9 mouse cellular contexts compared by ENCODE assay signal in the genomic region with DNA sequence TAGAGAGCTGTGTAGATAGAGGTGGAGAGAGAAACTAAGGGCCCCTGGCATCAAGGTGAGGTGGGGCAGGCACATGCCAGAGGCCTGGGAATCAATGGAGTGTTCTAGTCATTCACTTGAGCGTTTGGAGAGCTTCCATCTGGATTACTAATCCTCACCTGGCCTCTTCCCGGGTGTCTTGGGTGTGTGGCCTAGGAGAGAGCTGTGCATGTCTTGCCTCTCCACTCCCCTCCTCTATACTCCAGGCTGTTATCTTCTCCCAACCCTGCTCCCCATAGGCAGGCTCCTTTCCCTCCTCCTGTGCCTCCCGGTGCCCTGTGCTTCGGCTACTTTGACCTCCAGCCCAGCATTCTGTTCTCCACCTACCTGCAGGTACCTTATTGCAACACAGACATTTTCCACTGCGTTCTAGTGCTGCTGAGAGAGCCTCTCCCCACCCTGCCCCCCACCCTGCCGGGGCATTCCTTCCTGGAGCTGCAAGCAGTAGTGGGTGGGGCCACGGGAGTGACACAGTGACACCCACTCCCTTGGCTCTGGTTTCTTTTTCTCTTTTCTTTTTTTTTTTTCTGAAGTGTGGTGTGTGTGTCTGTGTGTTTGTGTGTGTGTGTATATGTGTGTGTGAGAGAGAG. TPM values are rescaled to one million over a fixed set of nuclear protein-coding genes. Genes with fewer than 3 reads are reported as not detected.
DNase-seq lines count a peak whose midpoint lies in the region; ATAC-seq and TF ChIP-seq lines count a peak whose summit lies in the region.
"Had no signal": no experiment of that assay in that cellular context is flagged by ENCODE, and none has a peak within 500 bp of the region (broad histone marks: within the 10 kb centered on the region; RNA-seq: fewer than 3 reads in every experiment).

No protein-coding gene starts in this region.

- no peaks in the 10 kb centered on the region for H3K27me3 ChIP-seq in lung, embryonic 15.5 days
- H3K27me3 ChIP-seq in hindbrain, postnatal 0 days (ENCODE audit: insufficient read depth, low read length), result no peaks in the 10 kb centered on the region
- H3K27me3 ChIP-seq in hindbrain, embryonic 14.5 days (ENCODE audit: control insufficient read depth, insufficient read depth, low read length), result no peaks in the 10 kb centered on the region

- H3K4me2 ChIP-seq in lung, embryonic 15.5 days, result peak overlapping the region; percentile 2; the same call in 1 of the 2 replicates
- H3K4me2 ChIP-seq in hindbrain, postnatal 0 days (ENCODE audit: low read depth, low read length), result no peak overlapping the region
- H3K4me2 ChIP-seq in hindbrain, embryonic 14.5 days (replicated peaks), result no peak overlapping the region

- H3K9ac ChIP-seq in ES-E14 (ENCODE audit: insufficient read depth, low read depth, low read length, poor library complexity, severe bottlenecking), result peak overlapping the region; percentile 62; the same call in 1 of the 2 replicates
- no peak overlapping the region for H3K9ac ChIP-seq in lung, embryonic 15.5 days
- H3K9ac ChIP-seq in hindbrain, postnatal 0 days (replicated peaks; ENCODE audit: low read length), result no peak overlapping the region
- H3K9ac ChIP-seq in hindbrain, embryonic 14.5 days, result no peak overlapping the region

- H3K4me1 ChIP-seq in ES-E14 (ENCODE audit: control insufficient read depth in 2 of 2, insufficient read depth in 2 of 2, low read length in 2 of 2, poor library complexity in 1 of 2), result peaks cover 16 to 38% of the 10 kb centered on the region in 2 experiments
- peaks cover 16% of the 10 kb centered on the region for H3K4me1 ChIP-seq in lung, embryonic 15.5 days
- no peaks in the 10 kb centered on the region for H3K4me1 ChIP-seq in hindbrain, postnatal 0 days (ENCODE audit: insufficient read depth, low read length)
- no peaks in the 10 kb centered on the region for H3K4me1 ChIP-seq in hindbrain, embryonic 14.5 days (replicated peaks; ENCODE audit: control insufficient read depth, insufficient read depth, low read length)

- H3K36me3 ChIP-seq in ES-E14 (ENCODE audit: control insufficient read depth, insufficient read depth, low read length, poor library complexity, severe bottlenecking), result no peaks in the 10 kb centered on the region
- no peaks in the 10 kb centered on the region for H3K36me3 ChIP-seq in lung, embryonic 15.5 days
- H3K36me3 ChIP-seq in hindbrain, postnatal 0 days (ENCODE audit: insufficient read depth, low read length), result no peaks in the 10 kb centered on the region
- H3K36me3 ChIP-seq in hindbrain, embryonic 14.5 days (replicated peaks; ENCODE audit: control insufficient read depth, insufficient read depth), result no peaks in the 10 kb centered on the region

- TF ChIP-seq CTCF in hindbrain, postnatal 0 days (IDR thresholded peaks at IDR 0.05; ENCODE audit: low read depth), result no peak

- in situ Hi-C loops in ES-E14 (cut with MboI; ENCODE audit: low sequenced_read_pairs in 2 of 2, unreplicated experiment in 2 of 2), result no loop called here

- intact Hi-C loops in gastrocnemius, postnatal 14 days (cut with DNase I; ENCODE audit: low total_unique reads), result no loop called here

- peak overlapping the region; percentile 8 to 46; a peak in 2 of 4 replicates for H3K4me3 ChIP-seq in ES-E14 (ENCODE audit: insufficient read depth in 1 of 2, low read depth in 1 of 2, low read length in 2 of 2, poor library complexity in 1 of 2, severe bottlenecking in 1 of 2)
- no peak overlapping the region for H3K4me3 ChIP-seq in lung, embryonic 15.5 days
- no peak overlapping the region for H3K4me3 ChIP-seq in hindbrain, postnatal 0 days (ENCODE audit: low read length)
- H3K4me3 ChIP-seq in hindbrain, embryonic 14.5 days (replicated peaks; ENCODE audit: low read length), result no peak overlapping the region

- peak; percentile 58; the same call in 1 of the 2 replicates for ATAC-seq in lung, embryonic 15.5 days (ENCODE audit: borderline replicate concordance, extremely low read depth, low FRiP score, low TSS enrichment)
- no peak for ATAC-seq in hindbrain, postnatal 0 days
- no peak for ATAC-seq in hindbrain, embryonic 14.5 days (ENCODE audit: low FRiP score)

- 11% methylated on average over 7 of the region's 7 CpGs for WGBS in lung, embryonic 15.5 days
- 42% methylated on average over 7 of the region's 7 CpGs for WGBS in hindbrain, postnatal 0 days
- WGBS in hindbrain, embryonic 14.5 days, result 52% methylated on average over 7 of the region's 7 CpGs

- H3K27ac ChIP-seq in ES-E14 (ENCODE audit: insufficient read depth, low read depth, low read length, poor library complexity, severe bottlenecking), result peak overlapping the region; percentile 57; the same call in 1 of the 2 replicates
- H3K27ac ChIP-seq in lung, embryonic 15.5 days, result peak overlapping the region; percentile 56
- no peak overlapping the region for H3K27ac ChIP-seq in hindbrain, postnatal 0 days
- H3K27ac ChIP-seq in hindbrain, embryonic 14.5 days, result no peak overlapping the region

- DNase-seq in 416B (ENCODE audit: low read depth) (peak; percentile 17), ES-E14 (ENCODE audit: low read depth, low spot score) (peak; percentile 41)
- DNase-seq in kidney, postnatal 14 days, result peak; percentile 66
- DNase-seq in hindbrain, postnatal 0 days (ENCODE audit: low spot score), result no peak
- no peak for DNase-seq in hindbrain, embryonic 14.5 days (ENCODE audit: low spot score)
- no peak for DNase-seq in gastrocnemius, postnatal 14 days
- DNase-seq: adrenal gland, postnatal 10 days; layer of hippocampus, postnatal 36 days had no signal

- no peaks in the 10 kb centered on the region for H3K9me3 ChIP-seq in ES-E14 (ENCODE audit: control insufficient read depth, insufficient read depth, low read depth, low read length)
- H3K9me3 ChIP-seq in lung, embryonic 15.5 days, result no peaks in the 10 kb centered on the region
- no peaks in the 10 kb centered on the region for H3K9me3 ChIP-seq in hindbrain, postnatal 0 days (ENCODE audit: low read length)
- no peaks in the 10 kb centered on the region for H3K9me3 ChIP-seq in hindbrain, embryonic 14.5 days (ENCODE audit: control insufficient read depth, low read length)

TF ChIP-seq in ES-E14, 5 proteins besides CTCF, POLR2A, EP300 and RAD21:
- TF ChIP-seq ZNF384 (IDR thresholded peaks at IDR 0.05; ENCODE audit: low read depth, low read length), result 0 out of 2 replicates have a peak, but pooled peaks have one; percentile 29
- no peak for TF ChIP-seq ZC3H11A (IDR thresholded peaks at IDR 0.05; ENCODE audit: borderline replicate concordance, low read depth, low read length)

RNA-seq across cellular contexts. Expression of a gene that starts 9.2 kb away (rescaled TPM):
- 15.1 and 26.7 TPM in 2 replicates for total RNA-seq in ES-E14 (2012; rRNA removed)
- 9.0 and 9.1 TPM in 2 replicates for polyA plus RNA-seq in lung, embryonic 15.5 days (2015; fragmentation: Nextera tagmentation; extraction: Ambion mirVana)
- total RNA-seq in hindbrain, postnatal 0 days (2014; rRNA removed), result 2.9 and 3.8 TPM in 2 replicates
- 9.1 and 9.4 TPM in 2 replicates for polyA plus RNA-seq in hindbrain, postnatal 0 days (2015; fragmentation: Nextera tagmentation; extraction: Ambion mirVana)
- 7.5 and 10.1 TPM in 2 replicates for polyA plus RNA-seq in hindbrain, embryonic 14.5 days (2014; fragmentation: Nextera tagmentation; extraction: Ambion mirVana)
- total RNA-seq in gastrocnemius, postnatal 14 days (2021), result 1 to 10 TPM; 7.7 to 9.2 TPM

RNA-seq across cellular contexts. Expression of a gene that starts 37.8 kb away (rescaled TPM):
- total RNA-seq in ES-E14 (2012; rRNA removed), result 210 and 259 TPM in 2 replicates
- 442 and 452 TPM in 2 replicates for polyA plus RNA-seq in lung, embryonic 15.5 days (2015; fragmentation: Nextera tagmentation; extraction: Ambion mirVana)
- total RNA-seq in hindbrain, postnatal 0 days (2014; rRNA removed), result 529 and 602 TPM in 2 replicates
- 2,773 and 3,206 TPM in 2 replicates for polyA plus RNA-seq in hindbrain, postnatal 0 days (2015; fragmentation: Nextera tagmentation; extraction: Ambion mirVana)
- 1,408 and 1,660 TPM in 2 replicates for polyA plus RNA-seq in hindbrain, embryonic 14.5 days (2014; fragmentation: Nextera tagmentation; extraction: Ambion mirVana)
- 100 to 1,000 TPM; 195 to 222 TPM for total RNA-seq in gastrocnemius, postnatal 14 days (2021)

RNA-seq across cellular contexts. Expression of a gene that starts 37.9 kb away (rescaled TPM):
- total RNA-seq in ES-E14 (2012; rRNA removed), result 5.3 and 8.3 TPM in 2 replicates
- polyA plus RNA-seq in lung, embryonic 15.5 days (2015; fragmentation: Nextera tagmentation; extraction: Ambion mirVana), result 14.4 and 14.7 TPM in 2 replicates
- total RNA-seq in hindbrain, postnatal 0 days (2014; rRNA removed), result 2.2 and 2.5 TPM in 2 replicates
- polyA plus RNA-seq in hindbrain, postnatal 0 days (2015; fragmentation: Nextera tagmentation; extraction: Ambion mirVana), result 10.7 and 15.2 TPM in 2 replicates
- 14.5 and 16.3 TPM in 2 replicates for polyA plus RNA-seq in hindbrain, embryonic 14.5 days (2014; fragmentation: Nextera tagmentation; extraction: Ambion mirVana)
- total RNA-seq in gastrocnemius, postnatal 14 days (2021), result 1 to 10 TPM; 4.1 to 5.4 TPM

Comparison
In these comparisons a context has a peak if more than half of its experiments do, and no peak if none do; other contexts are left out.
1. DNase-seq: peak in 416B (single experiment), ES-E14 (single experiment) and kidney, postnatal 14 days (single experiment); none in hindbrain, postnatal 0 days (single experiment), hindbrain, embryonic 14.5 days (single experiment) and gastrocnemius, postnatal 14 days (single experiment).
2. H3K27ac ChIP-seq: peak in ES-E14 (single experiment) and lung, embryonic 15.5 days (single experiment); none in hindbrain, postnatal 0 days (single experiment) and hindbrain, embryonic 14.5 days (single experiment).
3. H3K4me3 ChIP-seq: peak in ES-E14 (2 of 2); none in lung, embryonic 15.5 days (single experiment), hindbrain, postnatal 0 days (single experiment) and hindbrain, embryonic 14.5 days (single experiment).